Mouse (Mus musculus) heart, embryonic 13.5 days (tissue): ENCODE results near the gene Crtc3. TPM values are rescaled to one million over a fixed set of nuclear protein-coding genes. Genes with fewer than 3 reads are reported as not detected.

Source experiments
- ATAC-seq: fragments of 200-750 bp; cut with Nextera tagmentation; 2 replicates; pipeline ENCODE4 v1.8.0; 2017; ENCODE audit warnings: moderate TSS enrichment; ENCODE audit not compliant: insufficient number of reproducible peaks, low FRiP score, low TSS enrichment; ENCODE audit errors: extremely low read depth
- H3K27ac ChIP-seq: fragments of 300-500 bp; sonication (generic); replicated peaks from 2 replicates; pipeline ENCODE4 v1.5.1; 2015; ENCODE audit warnings: moderate library complexity, mild to moderate bottlenecking, inconsistent platforms
- H3K27me3 ChIP-seq: fragments of 300-500 bp; sonication (generic); replicated peaks from 2 replicates; pipeline ENCODE4 v1.6.1; 2015; ENCODE audit warnings: mild to moderate bottlenecking, inconsistent platforms
- H3K36me3 ChIP-seq: fragments of 300-500 bp; sonication (generic); 2 replicates; pipeline ENCODE4 v1.6.1; 2015; ENCODE audit warnings: mild to moderate bottlenecking, inconsistent platforms
- H3K4me1 ChIP-seq: fragments of 300-500 bp; sonication (generic); 2 replicates; pipeline ENCODE4 v1.6.1; 2015; ENCODE audit warnings: inconsistent platforms
- H3K4me2 ChIP-seq: fragments of 300-500 bp; sonication (generic); 2 replicates; pipeline ENCODE4 v1.6.1; 2015; ENCODE audit warnings: inconsistent platforms, mild to moderate bottlenecking, moderate library complexity
- H3K4me3 ChIP-seq: fragments of 300-500 bp; sonication (generic); 2 replicates; pipeline ENCODE4 v1.5.1; 2015; ENCODE audit warnings: moderate library complexity, mild to moderate bottlenecking, inconsistent platforms
- H3K9ac ChIP-seq: fragments of 300-500 bp; sonication (generic); 2 replicates; pipeline ENCODE4 v1.6.1; 2015; ENCODE audit warnings: inconsistent platforms, mild to moderate bottlenecking, moderate library complexity
- H3K9me3 ChIP-seq: fragments of 300-500 bp; sonication (generic); 2 replicates; pipeline ENCODE4 v1.6.1; 2016; ENCODE audit warnings: inconsistent platforms
- WGBS: fragments of 180-500 bp; shearing (Covaris S2); methylation state at CpG from one replicate; pipeline ENCODE4 v1.1.7; 2015; ENCODE audit warnings: mixed read lengths; 5-methylcytosine and 5-hydroxymethylcytosine counted together
- polyA plus RNA-seq: library from polyadenylated mRNA; unstranded; fragments of >200 nt; fragmentation: Nextera tagmentation; extraction: Ambion mirVana; gene quantifications from 2 replicates; pipeline ENCODE4 v1.2.1, GENCODE M21; 2015

Gene Crtc3
- polyA plus RNA-seq, 1 experiment from 2014 or later: 16.6 TPM

DNA sequence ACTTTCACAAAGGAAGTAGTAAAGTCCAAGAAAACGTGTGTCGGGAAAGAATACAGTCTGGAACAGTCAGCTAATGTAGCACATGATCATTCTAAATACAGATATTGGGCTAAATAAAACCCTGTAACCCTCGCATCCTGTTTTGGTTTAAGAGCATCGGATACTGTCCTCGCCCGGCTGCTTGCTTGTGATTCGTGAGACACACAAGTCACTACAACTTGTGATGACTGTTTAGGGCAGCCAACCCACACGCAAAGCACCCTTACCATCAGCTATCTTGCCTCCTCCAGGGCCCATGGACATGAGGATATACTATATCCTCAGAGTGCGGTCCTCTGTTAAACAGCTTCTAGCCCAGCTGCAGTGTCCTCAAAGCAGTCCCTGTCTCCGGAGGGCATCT lies 50.2 kb downstream of the Crtc3 start:
- no peak overlapping the region for H3K4me3 ChIP-seq
- WGBS: 71% methylated on average over 10 of the region's 10 CpGs
- no peak for ATAC-seq
- peaks cover 78% of the 10 kb centered on the region for H3K4me1 ChIP-seq
- H3K9me3 ChIP-seq: no peaks in the 10 kb centered on the region
- no peak overlapping the region for H3K9ac ChIP-seq
- no peaks in the 10 kb centered on the region for H3K27me3 ChIP-seq
- H3K36me3 ChIP-seq: no peaks in the 10 kb centered on the region
- H3K27ac ChIP-seq: no peak overlapping the region
- no peak overlapping the region for H3K4me2 ChIP-seq

DNA sequence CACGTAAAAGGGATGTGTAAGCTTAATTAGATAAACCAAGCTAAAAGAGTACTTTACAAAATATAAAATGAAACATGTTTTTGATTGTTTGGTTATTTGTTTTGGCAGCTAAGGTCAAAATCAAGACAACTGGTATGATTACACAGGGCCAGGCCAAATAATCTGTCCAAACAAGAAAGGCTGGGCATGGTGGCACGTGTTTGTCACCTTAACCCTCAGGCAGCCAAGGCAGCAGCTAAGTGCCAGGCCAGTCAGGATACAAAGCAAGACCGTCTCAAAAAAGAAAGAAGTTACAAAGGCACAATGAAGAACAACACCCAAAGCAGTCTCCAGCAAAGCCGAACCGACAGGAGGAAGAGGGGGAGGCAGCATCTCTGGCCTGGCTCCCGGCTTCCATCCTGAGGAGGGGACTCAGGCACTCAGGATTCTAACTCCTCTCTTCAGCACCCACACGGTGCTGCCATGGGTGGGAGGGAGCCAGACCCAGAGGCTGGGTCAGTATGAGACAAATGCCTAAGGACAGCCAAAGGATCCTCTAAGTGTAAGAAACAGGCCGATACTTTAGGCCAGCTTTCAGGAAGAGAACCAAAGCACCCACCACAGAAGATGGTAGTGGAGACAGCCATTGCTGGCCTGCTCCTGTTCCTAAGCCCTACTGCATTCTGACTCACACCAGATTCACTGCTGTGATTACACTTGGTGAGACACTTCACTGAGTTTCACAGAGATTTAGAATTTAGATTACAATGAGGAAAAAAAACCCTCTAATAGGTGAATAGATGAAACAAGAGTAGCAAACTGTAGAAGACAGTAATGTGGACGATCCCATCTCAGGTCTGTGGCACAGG lies 51.5 kb downstream of the Crtc3 start:
- Histone ChIP-seq H3K9ac (peak overlapping the region; percentile 24; the same call in 1 of the 2 replicates), H3K4me3 (no peak overlapping the region), H3K27ac (peak overlapping the region; percentile 51; the same call in 1 of the 2 replicates), H3K4me2 (no peak overlapping the region), H3K9me3 (no peaks in the 10 kb centered on the region), H3K4me1 (peaks cover 69% of the 10 kb centered on the region), H3K27me3 (no peaks in the 10 kb centered on the region), H3K36me3 (no peaks in the 10 kb centered on the region)
- no peak for ATAC-seq
- 56% methylated on average over 9 of the region's 9 CpGs for WGBS

DNA sequence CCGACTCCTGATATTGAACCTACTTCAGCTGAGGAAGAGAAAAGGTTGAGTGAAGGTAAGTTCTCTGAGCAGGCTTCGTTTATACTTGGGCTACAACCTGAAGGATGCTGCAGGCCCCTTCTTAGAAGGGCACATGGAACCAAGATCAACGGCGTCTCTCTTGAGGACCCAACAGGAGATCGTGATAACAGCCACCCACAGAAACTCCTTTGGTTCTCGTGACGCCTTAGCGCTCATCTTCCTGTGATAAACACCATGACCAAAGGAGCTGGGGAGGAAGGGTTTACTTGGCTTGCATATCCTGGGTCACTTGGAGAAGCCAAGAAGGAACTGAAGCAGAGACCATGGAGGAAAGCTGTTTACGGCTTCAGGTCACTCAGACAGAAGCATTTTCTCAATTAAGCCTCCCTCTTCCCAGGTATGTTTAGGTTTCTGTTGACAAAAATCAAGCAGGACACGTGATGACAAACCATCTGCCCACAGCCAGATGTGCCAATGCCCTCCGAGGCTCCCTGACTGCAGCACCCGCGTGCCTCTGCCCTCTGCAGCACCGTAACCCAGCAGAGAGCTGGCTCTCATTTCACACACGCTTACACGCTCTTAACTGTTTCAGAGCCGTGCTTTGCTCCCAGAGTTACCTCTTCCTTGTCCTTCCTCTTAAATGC lies 52.3 kb downstream of the Crtc3 start:
- H3K4me2 ChIP-seq: peak overlapping the region; percentile 9; the same call in 1 of the 2 replicates

DNA sequence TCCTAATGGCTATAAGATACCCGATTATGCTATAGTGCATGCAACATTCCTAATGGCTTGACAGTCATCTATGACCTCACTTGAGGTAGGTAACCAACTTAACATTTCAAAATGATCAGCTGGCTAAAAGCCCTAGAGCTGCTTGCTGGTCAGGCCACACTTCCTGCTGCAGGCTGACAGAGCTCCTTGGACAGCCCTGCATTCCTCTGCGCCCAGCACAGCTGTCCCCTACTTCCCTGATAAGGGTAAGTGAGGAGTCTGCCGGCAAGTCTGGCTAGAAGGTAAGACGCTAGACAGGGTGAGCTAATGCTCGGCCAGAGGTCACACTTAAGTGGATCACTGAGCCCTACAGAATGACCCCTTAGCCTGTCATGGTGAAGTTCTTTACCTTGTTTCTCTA lies 52.8 kb downstream of the Crtc3 start:
- Histone ChIP-seq H3K9me3 (no peaks in the 10 kb centered on the region), H3K36me3 (no peaks in the 10 kb centered on the region), H3K4me2 (peak overlapping the region; percentile 9; the same call in 1 of the 2 replicates), H3K4me3 (no peak overlapping the region), H3K9ac (peak overlapping the region; percentile 1; the same call in 1 of the 2 replicates), H3K27me3 (no peaks in the 10 kb centered on the region), H3K4me1 (peaks cover 68% of the 10 kb centered on the region), H3K27ac (peak overlapping the region; percentile 51)
- 8% methylated on average over 5 of the region's 5 CpGs for WGBS
- ATAC-seq: peak; percentile 47; the same call in 1 of the 2 replicates

More for the DNA sequence above, 52.3 kb downstream of the Crtc3 start:
- peak overlapping the region; percentile 51 for H3K27ac ChIP-seq
- no peak overlapping the region for H3K4me3 ChIP-seq
- peaks cover 69% of the 10 kb centered on the region for H3K4me1 ChIP-seq
- H3K9ac ChIP-seq: peak overlapping the region; percentile 28; the same call in 1 of the 2 replicates
- WGBS: 34% methylated on average over 17 of the region's 17 CpGs
- H3K36me3 ChIP-seq: no peaks in the 10 kb centered on the region
- no peaks in the 10 kb centered on the region for H3K9me3 ChIP-seq
- no peaks in the 10 kb centered on the region for H3K27me3 ChIP-seq
- ATAC-seq: no peak

DNA sequence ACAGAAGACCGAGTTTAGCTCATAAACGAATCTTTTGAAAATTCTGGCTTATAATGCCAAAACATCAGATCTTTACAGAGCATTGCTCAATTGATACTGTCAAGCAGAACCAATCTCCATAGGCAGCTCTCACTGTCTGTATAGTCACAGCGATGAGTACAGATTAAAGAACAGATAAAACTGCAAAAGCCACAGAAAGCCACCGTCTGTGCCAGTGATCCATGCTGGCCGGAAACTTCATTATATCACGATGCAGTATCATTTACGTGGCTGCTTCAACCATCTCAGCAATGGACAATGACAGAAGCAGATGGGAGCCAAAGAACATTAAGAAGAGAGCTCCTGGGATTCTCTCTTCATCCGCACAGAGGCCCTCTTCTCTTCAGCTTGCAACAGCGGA lies 53.9 kb downstream of the Crtc3 start:
- H3K4me3 ChIP-seq: no peak overlapping the region
- no peaks in the 10 kb centered on the region for H3K27me3 ChIP-seq
- H3K4me2 ChIP-seq: no peak overlapping the region
- H3K4me1 ChIP-seq: peaks cover 66% of the 10 kb centered on the region
- H3K9ac ChIP-seq: 0 out of 2 replicates have a peak overlapping the region, but pooled peaks have one; percentile 3
- H3K27ac ChIP-seq: no peak overlapping the region
- no peaks in the 10 kb centered on the region for H3K9me3 ChIP-seq
- no peaks in the 10 kb centered on the region for H3K36me3 ChIP-seq
- no peak for ATAC-seq
- WGBS: 68% methylated on average over 9 of the region's 9 CpGs

DNA sequence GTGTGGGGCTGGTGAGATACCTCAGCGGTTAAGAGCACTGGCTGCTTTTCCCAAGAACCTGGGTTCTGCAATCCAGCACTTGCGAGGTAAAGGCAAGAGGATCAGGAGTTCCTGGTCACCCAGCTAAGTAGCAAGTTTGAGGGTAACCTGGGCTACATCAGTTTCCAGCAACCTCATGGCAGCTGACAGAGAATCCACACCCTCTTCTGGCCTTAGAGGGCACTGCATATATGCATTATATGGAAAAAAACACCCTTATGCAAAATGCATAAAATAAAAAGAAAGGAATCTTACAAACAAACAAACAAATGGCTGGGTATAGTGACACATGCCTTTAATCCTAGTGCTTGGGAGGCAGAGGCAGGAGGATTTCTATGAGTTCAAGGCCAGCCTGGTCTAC lies 55.0 kb downstream of the Crtc3 start:
- WGBS: 86% methylated on average over 2 of the region's 2 CpGs
- Histone ChIP-seq H3K4me3 (no peak overlapping the region), H3K27me3 (no peaks in the 10 kb centered on the region), H3K4me1 (peaks cover 71% of the 10 kb centered on the region), H3K4me2 (no peak overlapping the region), H3K27ac (no peak overlapping the region), H3K9me3 (no peaks in the 10 kb centered on the region), H3K9ac (no peak overlapping the region), H3K36me3 (0 out of 2 replicates have a peak, but pooled peaks cover under 1% of the 10 kb centered on the region)
- no peak for ATAC-seq

DNA sequence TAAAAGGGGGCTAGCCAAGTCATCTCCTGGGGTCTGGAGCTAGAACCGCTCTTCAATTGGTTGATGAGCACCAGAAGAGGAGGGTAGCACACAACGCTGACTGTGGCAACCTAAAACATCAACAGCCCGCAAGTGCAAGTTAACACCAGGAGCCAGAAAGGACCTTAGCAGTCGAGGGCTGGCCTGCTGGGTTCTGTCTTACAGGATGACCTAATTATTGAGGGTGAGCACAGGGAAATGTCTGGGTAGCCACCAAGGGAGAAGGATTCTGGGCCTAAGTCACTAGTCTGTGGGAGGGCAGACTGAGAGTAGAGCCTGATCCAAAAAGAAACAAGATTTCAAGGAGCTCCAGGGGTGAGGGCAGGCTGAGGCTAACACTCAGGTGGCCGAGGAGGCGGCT lies 56.7 kb downstream of the Crtc3 start:
- Histone ChIP-seq H3K4me2 (no peak overlapping the region), H3K4me3 (no peak overlapping the region), H3K9ac (no peak overlapping the region), H3K27me3 (no peaks in the 10 kb centered on the region), H3K4me1 (peaks cover 62% of the 10 kb centered on the region), H3K36me3 (0 out of 2 replicates have a peak, but pooled peaks cover 8% of the 10 kb centered on the region), H3K9me3 (no peaks in the 10 kb centered on the region), H3K27ac (no peak overlapping the region)
- no peak for ATAC-seq
- WGBS: 70% methylated on average over 6 of the region's 6 CpGs

DNA sequence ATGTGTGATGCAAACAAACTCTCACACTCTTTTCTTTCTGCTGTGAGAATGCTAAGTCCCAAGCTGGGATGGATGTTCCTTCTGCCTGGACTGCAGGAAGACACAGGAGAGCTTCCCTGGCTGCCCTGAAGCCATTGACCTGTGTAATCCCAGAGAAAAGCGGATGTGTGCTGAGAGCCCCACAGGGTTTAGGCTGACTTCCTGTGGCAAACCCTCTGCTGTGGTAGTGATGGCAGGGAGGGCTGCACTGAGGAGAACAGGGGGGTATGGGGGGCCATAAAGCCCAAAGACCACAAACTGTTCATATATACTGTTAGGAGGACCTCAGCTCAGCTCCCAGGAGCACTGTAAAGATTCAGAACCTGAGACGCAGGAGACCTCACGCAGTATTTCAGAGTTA lies 57.3 kb downstream of the Crtc3 start:
- no peak overlapping the region for H3K9ac ChIP-seq
- no peak for ATAC-seq
- H3K27ac ChIP-seq: no peak overlapping the region

DNA sequence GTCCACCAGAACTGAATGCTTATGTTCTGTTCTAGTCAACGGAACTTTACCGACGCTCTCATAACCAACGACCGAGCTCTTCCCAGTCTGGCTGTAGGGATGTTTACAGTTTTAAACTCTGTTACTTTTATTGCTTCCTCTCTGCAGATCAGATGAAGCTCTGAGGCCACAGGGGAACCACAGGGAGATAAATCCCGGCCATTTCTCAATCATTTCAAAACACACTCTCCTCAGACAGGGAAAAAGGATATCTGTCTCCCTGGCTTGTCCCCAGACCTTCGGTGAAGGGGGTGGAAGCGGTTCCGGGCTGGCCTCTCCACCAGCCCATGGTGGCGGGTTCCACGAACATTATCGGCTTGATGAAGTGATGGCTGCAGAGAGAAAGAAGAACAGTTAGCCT lies 59.3 kb downstream of the Crtc3 start:
- no peaks in the 10 kb centered on the region for H3K27me3 ChIP-seq
- peak overlapping the region; percentile 43 for H3K4me2 ChIP-seq
- H3K9ac ChIP-seq: no peak overlapping the region
- H3K4me1 ChIP-seq: peaks cover 38% of the 10 kb centered on the region
- WGBS: 51% methylated on average over 12 of the region's 12 CpGs
- no peak overlapping the region for H3K4me3 ChIP-seq
- H3K27ac ChIP-seq: peak overlapping the region; percentile 76
- no peak for ATAC-seq
- peaks cover 19% of the 10 kb centered on the region for H3K36me3 ChIP-seq
- no peaks in the 10 kb centered on the region for H3K9me3 ChIP-seq

More for the DNA sequence above, 57.3 kb downstream of the Crtc3 start:
- no peak overlapping the region for H3K4me2 ChIP-seq
- peaks cover 56% of the 10 kb centered on the region for H3K4me1 ChIP-seq
- no peaks in the 10 kb centered on the region for H3K9me3 ChIP-seq
- H3K27me3 ChIP-seq: no peaks in the 10 kb centered on the region
- H3K4me3 ChIP-seq: no peak overlapping the region
- H3K36me3 ChIP-seq: 0 out of 2 replicates have a peak, but pooled peaks cover 8% of the 10 kb centered on the region
- 72% methylated on average over 3 of the region's 3 CpGs for WGBS

DNA sequence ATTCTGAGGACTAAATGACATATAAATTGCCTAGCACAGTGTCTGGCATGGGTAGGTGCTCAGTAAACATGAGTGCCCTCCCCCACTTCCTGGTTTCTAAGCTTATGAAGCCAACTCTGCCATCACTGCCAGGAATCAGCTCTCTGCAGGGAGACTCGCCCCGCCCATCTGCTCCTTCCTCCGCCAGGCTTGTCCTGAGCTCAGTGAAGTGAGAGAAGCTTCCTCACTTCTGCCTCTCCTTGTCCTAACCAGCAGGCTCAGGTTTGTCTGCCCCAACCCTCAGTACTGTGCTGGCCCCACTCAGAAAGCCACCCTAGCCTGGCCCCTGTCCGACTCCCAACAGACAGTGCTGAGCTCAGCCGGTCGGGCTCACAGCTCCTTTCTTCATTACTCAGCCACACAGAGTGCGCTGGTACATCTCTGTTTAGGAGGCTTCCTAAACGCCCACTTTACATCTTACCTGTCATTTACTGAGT lies 59.9 kb downstream of the Crtc3 start:
- peak; percentile 37; the same call in 1 of the 2 replicates for ATAC-seq
- Histone ChIP-seq H3K4me3 (no peak overlapping the region), H3K9ac (peak overlapping the region; percentile 65; the same call in 1 of the 2 replicates), H3K36me3 (peaks cover 25% of the 10 kb centered on the region), H3K27ac (peak overlapping the region; percentile 76), H3K4me1 (peaks cover 38% of the 10 kb centered on the region), H3K4me2 (peak overlapping the region; percentile 43), H3K27me3 (no peaks in the 10 kb centered on the region), H3K9me3 (no peaks in the 10 kb centered on the region)
- 37% methylated on average over 8 of the region's 8 CpGs for WGBS

DNA sequence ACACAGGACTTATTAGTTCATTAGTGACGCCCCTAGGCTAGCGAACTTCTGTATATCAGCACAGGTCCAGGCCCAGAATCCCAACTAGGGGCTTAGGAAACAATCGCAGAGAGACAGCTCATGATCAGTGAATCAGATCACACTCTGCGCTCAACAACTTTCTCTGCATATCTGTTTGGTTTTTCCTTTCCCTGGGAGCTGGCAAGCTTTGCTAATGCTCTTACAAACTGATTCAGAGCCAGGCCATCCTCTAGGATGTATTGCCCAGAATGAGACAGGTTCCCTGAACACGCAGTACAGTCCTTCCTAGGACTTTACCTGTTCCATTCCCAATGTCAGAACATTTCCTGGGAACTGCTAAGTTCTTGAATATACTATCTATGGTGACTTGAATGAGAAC lies 61.7 kb downstream of the Crtc3 start:
- no peak overlapping the region for H3K27ac ChIP-seq
- 69% methylated on average over 5 of the region's 5 CpGs for WGBS
- peaks cover 32% of the 10 kb centered on the region for H3K4me1 ChIP-seq
- no peaks in the 10 kb centered on the region for H3K9me3 ChIP-seq
- no peak overlapping the region for H3K9ac ChIP-seq
- H3K4me2 ChIP-seq: no peak overlapping the region
- no peak overlapping the region for H3K4me3 ChIP-seq
- no peak for ATAC-seq
- no peaks in the 10 kb centered on the region for H3K27me3 ChIP-seq
- H3K36me3 ChIP-seq: peaks cover 26% of the 10 kb centered on the region
